Mouse (Mus musculus): ENCODE data around the gene Sh3glb1.
"Not testable (repeated sequence)": the region's sequence is repeated elsewhere in the genome, so short reads cannot be mapped to it uniquely, and the experiment has no call there.

Sh3glb1 gene

DNA sequence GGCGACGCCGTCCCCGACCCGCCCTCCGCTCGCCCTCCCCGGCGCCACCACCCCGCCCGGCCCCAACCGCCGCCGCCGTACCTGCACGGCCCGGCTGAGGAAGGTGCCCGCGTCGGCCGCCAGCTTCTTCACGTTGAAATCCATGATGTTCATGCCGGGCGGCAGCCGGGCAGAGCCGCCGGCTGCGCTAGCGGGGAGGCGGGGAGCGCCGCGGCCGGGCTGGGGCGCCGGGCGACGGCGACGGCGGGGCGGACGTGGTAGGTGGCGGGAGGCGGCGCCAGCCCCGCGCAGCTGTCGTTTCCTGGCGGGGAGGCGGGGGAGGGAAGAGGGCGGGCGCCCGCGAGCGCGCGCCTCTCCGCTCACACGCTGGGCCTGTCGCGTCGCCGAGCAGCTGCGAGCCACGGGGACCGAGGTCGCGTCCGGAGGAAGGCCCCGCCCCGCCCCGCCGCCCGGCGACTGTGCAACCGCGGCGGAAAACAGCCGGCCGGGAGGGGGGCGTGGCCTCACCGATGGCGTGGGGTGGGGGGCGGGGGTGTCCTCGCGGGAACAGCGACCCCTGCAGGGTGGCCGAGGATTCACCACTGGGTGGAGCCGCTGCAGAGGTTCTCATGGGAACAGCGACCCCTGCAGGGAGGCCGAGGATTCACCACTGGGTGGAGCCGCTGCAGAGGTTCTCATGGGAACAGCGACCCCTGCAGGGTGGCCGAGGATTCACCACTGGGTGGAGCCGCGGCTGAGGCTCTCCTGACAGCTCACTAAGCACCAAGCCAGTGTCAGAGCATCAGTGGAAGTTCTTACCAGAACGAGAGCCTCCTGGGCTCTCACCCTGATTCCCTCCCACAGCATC lies at the start of gene Sh3glb1:
Gene Sh3glb1, minus strand, starts transcription at position 435 of the 847 bp plus-strand sequence.
- peak; percentile 87 to 98 for DNase-seq (ENCODE audit: low read depth in 1 of 2, low spot score in 2 of 2)

- DNase-seq (ENCODE audit: low read depth in 1 of 2, low spot score in 2 of 2) = no peak
These were observed 45.0 kb upstream of the Sh3glb1 start for GRCm38 (mm10) chr3:144765161-144765560.

- no peak for DNase-seq (ENCODE audit: low read depth in 1 of 2, low spot score in 2 of 2)
These were observed 41.3 kb upstream of the Sh3glb1 start for GRCm38 (mm10) chr3:144761454-144761853.

GRCm38 (mm10) chr3:144760592-144761309 lies 40.6 kb upstream of the Sh3glb1 start, which contains the start of gene Clca3a1:
Gene Clca3a1 (minus strand): TSS chr3:144760977.
- no peak for DNase-seq (ENCODE audit: low read depth in 1 of 2, low spot score in 2 of 2)

GRCm38 (mm10) chr3:144759719-144760118 lies 39.6 kb upstream of the Sh3glb1 start:
- no peak for DNase-seq (ENCODE audit: low read depth in 1 of 2, low spot score in 2 of 2)

- not testable (repeated sequence) for DNase-seq (ENCODE audit: low read depth in 1 of 2, low spot score in 2 of 2)
These were observed 36.0 kb upstream of the Sh3glb1 start for GRCm38 (mm10) chr3:144756103-144756502.

- DNase-seq (ENCODE audit: low read depth in 1 of 2, low spot score in 2 of 2) = no peak
These were observed 33.0 kb upstream of the Sh3glb1 start for GRCm38 (mm10) chr3:144753120-144753519.

DNA sequence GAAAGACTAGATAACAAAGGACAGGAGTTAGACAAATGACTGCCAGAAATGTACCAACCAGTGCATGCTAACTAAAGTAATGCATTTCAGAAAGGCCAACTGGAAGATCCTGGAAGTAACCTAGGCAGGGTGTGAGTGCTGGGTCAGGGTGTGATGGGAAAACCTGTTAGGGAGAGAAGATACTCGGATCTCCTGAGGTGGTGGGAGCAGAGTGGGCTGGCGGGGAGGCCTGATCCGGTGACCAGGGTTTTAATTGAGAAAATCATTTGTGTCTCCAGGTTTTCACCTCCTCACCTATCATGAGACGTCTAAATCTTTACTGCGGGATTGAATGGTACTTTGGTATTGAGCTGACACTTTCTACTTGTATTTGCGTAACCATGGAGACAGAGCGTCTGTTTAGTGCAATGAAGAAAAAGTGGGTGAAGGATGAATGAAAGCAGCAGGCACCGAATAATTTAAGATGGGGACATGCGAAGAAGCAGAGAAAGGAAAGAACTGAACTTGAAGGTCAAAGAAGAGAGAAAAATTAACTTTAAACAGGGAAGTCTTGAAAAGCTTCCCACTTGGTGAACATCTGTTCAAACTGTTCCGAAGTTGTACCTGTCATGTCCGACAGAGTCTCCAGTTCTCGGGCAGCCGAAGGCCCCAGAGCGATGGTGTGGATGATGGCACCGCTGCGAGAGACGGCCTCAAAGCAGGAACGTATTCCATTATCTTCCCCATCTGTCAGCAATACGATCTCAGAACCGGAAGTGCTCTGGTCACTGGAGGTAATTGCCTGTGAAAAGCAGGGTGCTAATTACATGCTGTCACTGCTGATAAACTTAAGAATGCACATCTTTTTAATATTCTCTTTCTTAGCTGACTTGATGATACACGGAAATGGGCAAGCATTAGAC lies 29.2 kb upstream of the Sh3glb1 start:
- DNase-seq (ENCODE audit: low read depth in 1 of 2, low spot score in 2 of 2) = not testable (repeated sequence)

DNA sequence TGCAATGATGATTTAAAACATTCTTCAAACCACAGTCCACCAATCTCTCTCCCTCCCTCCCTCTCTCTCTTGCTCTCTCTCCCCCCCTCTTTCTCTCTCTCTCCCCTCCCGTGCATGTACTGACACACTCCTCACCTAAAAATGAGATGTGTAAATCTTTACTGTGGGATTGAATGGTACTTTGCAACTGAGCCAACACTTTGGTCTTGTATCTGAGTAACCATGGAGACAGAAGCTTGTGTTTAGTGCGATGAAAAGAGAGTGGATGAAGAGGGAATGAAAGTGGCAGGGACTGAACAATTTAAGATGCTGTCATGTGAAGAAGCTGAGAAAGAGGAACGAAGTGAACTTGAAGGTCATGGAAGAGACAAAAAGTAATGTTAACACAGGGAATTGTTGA lies 27.6 kb upstream of the Sh3glb1 start:
- DNase-seq (ENCODE audit: low read depth in 1 of 2, low spot score in 2 of 2) = not testable (repeated sequence)

DNA sequence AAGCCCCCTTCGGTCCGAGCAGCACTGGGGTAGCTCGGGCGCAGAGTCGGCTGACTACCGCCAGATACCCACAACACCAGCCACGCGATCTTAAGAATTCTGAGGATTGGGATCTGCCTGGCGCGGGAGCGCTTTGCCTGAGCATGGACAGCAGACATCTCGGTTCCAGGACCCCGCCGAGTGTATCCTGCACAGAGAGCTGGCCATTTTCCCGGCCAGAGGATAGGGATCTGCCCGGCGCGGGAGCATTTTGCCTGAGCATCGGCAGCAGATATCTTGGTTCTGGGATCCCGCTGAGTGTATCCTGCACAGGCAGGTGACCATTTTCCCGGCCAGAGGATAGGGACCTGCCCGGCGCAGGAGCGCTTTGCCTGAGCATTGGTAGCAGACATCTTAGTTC lies 18.3 kb upstream of the Sh3glb1 start:
- DNase-seq (ENCODE audit: low read depth in 1 of 2, low spot score in 2 of 2) = not testable (repeated sequence)

DNA sequence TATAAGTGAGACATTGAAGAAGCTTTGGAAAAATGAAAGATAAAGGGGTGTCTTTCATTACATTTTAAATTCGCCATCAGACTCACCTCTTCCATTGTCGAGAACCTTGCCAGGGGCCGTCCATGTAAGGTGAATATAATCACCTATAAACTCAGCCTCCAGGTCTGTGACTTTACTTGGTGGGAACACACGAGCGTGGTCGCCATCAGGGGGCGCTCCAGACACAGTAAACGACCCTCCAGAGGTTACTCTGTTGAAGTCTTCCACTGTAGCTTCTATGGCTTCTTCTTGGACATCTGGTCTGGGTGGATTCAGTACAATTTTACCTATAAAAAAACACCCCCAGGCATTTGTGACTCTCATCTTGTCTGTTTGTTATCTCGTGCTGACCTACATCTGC lies 16.7 kb upstream of the Sh3glb1 start:
- no peak for DNase-seq (ENCODE audit: low read depth in 1 of 2, low spot score in 2 of 2)

- DNase-seq (ENCODE audit: low read depth in 1 of 2, low spot score in 2 of 2) = no peak
These were observed 3.3 kb upstream of the Sh3glb1 start for GRCm38 (mm10) chr3:144723455-144723854.

- DNase-seq (ENCODE audit: low read depth in 1 of 2, low spot score in 2 of 2) = not testable (repeated sequence)
These were observed 2.4 kb upstream of the Sh3glb1 start for GRCm38 (mm10) chr3:144722566-144722965.

DNA sequence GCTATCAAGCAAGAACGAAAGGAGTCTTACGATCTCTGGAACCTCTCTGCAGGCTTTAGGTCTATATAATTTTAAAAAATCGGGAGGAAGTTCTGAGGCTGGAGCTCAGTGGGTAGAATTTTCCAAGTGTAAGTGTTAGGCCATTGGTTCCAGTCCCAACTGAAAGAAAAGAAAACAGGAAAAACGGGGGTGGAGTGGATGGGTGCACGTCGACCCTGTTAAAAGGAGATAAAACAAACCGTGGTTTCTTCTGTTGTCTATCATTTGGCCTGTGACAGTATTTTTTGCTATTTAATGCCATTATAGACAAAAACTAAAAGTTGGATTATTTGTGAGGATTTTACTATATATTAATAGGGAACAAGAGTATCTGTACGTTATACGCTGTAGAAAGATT lies 1.7 kb upstream of the Sh3glb1 start:
- no peak for DNase-seq (ENCODE audit: low read depth in 1 of 2, low spot score in 2 of 2)

DNA sequence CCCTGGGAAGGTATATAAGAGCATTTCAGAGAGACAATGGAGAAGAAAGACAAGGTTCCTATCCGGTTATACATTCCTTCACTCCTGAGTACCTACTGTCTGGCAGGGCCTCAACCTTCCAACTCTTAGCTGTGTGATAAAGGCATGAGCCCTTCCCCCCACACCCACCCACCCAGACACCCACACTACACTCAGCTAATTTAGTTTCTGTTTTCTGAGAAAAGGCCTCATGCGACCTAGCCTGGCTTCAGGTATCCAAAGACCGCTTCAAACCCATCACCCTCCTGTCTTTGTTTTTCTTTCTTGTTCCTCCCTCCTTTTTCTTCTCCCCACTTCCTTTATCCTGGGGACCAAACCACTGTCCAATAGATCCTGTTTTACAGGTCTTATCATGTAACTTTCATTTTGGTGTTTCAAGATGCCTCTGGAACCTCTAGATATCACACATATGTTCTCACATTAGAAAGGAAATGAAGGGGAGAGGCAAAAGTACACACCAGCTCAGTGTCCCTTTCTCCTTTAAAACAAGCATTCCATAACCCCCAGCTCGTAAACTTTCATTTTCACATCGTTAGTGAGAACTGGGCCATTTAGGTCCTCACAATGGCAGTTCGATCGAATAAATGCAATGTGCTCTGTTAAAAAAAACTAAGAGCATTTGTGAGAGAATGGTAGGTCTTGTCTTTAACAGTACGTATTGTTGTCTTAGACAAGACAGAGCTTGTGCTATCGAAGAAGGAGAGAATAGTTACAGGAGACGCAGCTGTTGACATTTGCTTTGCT lies 1.1 kb upstream of the Sh3glb1 start:
- no peak for DNase-seq (ENCODE audit: low read depth in 1 of 2, low spot score in 2 of 2)

DNA sequence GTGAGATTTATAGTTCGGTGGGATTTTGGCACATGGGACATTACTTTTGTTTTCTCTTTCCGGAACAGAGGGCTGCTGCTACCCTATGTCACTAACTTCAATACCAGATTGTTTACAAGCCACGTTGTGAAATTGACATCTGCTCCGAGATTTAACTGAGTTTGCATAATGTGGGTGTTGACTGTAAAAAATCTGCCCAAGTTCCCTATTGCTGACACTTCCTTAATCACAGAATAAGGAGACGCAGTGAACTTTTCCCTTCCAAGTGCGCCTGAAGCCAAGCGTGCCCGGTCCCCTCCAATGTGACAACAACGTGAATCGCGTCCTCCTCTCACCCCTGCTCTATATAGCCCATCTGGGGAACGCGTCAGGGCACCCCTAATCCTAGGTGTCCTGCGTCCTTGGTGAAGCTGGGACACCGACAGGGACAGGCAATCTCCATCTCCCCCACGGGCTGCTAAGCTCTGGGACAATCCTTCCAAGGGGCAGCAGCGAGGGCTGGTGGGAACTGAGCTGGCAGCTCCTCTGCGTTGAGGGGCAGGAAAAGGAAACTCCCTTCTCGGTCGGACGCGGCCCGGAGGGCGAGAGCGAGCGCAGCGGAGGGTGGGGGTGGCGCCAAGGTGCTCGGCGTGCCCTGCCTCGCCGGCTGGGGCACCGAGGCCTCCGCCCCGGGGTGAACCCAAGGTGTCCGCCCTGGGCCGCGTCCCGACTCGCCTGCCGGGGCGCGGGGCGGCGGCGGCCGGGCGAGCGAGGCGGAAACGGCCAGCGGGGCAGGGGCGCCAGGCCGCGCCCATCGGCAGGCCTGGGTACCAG lies 841 bp downstream of the Sh3glb1 start:
- DNase-seq (ENCODE audit: low read depth in 1 of 2, low spot score in 2 of 2) = peak; percentile 54 to 69

DNA sequence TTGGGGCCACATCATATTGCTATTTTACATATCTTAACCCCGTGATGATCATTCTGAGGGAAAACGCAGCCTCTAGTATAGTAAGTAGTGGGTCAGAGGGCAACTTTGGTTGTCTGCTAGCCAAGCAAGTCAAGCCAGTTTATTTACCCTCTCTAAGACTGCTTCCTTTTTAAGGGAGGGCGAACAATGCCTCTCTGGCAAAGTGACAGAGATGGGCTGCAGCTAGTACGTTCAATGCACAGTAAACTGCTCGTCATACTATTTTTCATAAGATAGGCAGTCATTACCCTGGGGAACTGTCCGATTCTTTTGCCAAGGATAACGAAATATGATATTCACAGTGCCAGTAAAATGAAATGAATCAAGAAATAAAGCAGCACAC lies 1.4 kb downstream of the Sh3glb1 start:
- no peak for DNase-seq (ENCODE audit: low read depth in 1 of 2, low spot score in 2 of 2)

DNA sequence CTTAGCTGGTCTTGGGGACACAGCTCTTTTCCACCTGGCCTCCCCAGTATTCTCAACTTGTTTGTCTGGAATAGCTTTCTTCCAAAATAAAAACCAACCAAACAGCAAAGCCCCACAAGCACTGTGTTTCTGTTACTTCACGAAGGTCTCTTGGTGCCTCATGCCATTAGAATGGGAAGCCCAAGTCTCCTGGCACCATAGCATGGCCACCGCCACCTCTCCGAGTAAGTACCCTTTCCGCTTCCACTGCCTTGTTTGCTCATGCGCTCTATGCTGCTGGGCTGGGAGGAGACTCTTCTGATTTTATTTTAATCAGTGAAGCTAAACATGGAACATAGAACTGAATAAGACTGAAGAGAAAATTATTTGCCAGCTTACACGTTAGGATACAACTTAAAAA lies 2.3 kb downstream of the Sh3glb1 start:
- DNase-seq (ENCODE audit: low read depth in 1 of 2, low spot score in 2 of 2) = no peak

DNA sequence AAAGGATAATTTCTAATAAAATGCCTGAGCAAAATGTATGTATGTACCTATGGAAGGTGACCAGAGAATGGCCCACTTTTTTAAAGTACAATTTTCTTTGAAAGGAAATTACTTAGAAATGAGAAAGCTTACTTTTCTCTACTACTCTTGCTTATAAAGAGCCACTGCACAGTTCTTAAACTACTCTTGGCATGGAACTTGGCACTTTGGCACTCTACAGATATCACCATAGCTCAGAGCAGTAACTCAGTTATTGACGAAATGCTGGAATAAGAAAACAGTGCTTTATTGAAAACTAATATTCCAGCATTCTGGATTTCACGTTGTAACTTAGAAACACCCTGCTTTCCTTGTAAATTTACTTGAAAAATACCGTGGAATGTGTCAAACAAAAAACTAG lies 3.0 kb downstream of the Sh3glb1 start:
- DNase-seq (ENCODE audit: low read depth in 1 of 2, low spot score in 2 of 2) = no peak

DNA sequence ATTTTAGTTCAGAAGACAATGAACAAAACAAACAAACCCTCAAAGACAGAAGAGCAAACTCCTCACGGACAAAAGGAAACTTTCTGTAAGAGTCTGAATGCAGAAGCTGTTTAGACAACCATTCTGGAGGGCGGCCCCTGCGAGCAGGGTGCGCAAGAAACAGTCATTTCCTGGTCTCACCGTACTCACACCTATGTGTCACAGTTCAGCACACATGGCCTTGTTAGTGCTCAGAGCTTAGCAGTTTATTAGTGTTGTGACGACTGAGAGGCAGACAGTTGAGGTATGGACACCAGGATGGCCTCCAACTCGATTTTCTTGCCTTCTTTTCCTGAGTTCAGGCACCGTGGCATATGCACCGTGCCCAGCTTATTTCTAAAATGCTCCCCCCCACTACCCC lies 4.2 kb downstream of the Sh3glb1 start:
- DNase-seq (ENCODE audit: low read depth in 1 of 2, low spot score in 2 of 2) = no peak

Measured in monocyte, adult 2 months (primary cell).